Mouse (Mus musculus) heart, postnatal 36 days (tissue): Measurements from ENCODE around the gene Sec31a. TPM values are rescaled to one million over a fixed set of nuclear protein-coding genes. Genes with fewer than 3 reads are reported as not detected.
"Not testable (repeated sequence)": the region's sequence is repeated elsewhere in the genome, so short reads cannot be mapped to it uniquely, and the experiment has no call there.

Experiments used
- DNase-seq, 2 experiments: peaks; one replicate each; pipeline ENCODE4 v3.0.0; 2021 to 2022
- intact Hi-C: fragments of 180-260 bp; cut with DNase I; formaldehyde crosslinking; loops from one replicate; pipeline ENCODE4 v1.15.1; 2025
- total RNA-seq, 2 experiments: library from RNA; stranded (reverse); gene quantifications; 2 replicates each; pipeline ENCODE4 v1.2.3; 2021

Gene Sec31a
- 100 to 1,000 TPM; 109 TPM for total RNA-seq

DNA sequence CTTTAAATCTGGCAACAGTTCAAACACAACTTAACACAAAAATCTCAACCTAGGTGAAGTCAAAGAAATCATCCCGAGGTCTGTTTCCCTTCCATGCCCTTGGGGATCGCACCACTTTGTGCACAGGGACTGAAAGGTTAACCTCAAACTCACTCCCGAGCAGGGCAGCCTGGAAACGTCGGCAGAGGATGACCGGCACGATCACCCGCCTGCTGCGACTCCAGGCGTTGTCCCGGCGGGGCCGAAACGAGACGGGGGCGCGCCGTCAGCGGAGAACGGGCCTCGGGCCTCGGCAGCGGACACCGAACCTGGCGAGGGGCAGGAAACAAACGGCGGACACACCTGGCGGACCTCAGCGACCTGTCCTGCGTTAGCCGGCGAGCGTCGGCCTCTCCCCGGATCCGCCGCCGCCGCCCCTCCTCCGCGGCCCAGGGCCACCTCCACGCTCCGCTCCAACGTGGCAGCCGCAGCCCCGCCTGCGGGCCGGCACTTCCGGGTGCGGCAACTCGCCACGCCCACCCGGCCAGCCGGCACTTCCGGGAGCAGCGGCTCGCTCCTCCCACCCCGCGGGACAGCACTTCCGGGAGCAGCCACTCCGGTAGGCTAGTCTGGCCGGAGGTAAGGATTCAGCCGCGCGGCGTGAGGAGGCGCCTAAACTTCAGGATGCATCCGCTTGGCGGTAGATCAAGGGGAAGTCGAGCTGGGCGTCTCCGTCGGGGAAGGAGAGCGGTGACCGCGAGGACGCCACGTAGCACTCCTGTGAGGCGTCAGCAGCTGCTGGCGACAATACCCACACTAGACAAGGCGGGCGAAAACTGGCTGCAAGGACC lies at the start of gene Sec31a:
Gene Sec31a (minus strand): TSS at position 474 of the 830 bp plus-strand sequence.
- DNase-seq: peak; percentile 97 to 98
- intact Hi-C loops: loop anchor here (1.0 to 5.0 kb wide), 3 partner anchors 13 to 439 kb away; partner anchors contain the start of genes 4930524J08Rik, Cops4 and Hnrnpd

DNA sequence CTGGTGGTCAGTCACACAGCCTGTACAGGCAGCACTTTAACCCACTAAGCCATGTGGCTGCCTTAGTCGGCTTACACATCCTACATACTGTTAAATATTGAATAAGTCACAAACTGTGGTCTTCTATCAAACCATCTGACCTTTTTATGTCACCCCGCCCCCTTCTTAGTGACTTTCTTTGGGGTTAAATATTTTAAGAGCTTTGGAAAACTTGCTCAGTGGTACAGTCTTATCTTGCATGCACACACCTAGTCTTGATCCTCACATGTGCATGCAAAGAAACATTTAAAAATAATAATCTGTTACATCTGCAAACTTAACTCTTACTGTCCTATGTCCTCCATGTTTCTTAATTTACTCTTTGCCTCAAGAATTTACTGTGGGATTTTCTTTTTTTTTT lies 46.3 kb upstream of the Sec31a start:
- DNase-seq: no peak
- intact Hi-C loops: no loop called here

DNA sequence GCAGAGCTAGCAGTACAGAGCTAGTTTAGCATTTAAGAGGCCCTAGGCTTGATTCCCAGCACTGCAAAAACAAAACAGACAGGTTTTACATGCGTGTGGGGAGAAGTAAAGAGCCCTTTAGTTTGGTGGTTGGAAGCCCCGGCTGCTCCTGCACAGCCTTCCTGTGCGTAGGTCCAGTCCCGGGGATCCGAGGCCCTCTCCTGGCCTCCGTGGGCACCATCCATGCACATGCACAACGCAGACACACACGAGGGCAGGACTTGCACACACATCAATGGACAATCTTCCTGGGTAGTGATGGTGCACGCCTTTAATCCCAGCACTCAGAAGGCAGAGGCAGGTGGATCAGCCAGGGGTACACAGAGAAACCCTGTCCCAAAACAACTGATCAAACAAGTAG lies 45.5 kb upstream of the Sec31a start:
- no peak for DNase-seq
- intact Hi-C loops: no loop called here

- no peak for DNase-seq
- intact Hi-C loops: no loop called here
Measured at GRCm38 (mm10) chr5:100459468-100459867, 43.4 kb upstream of the Sec31a start.

DNA sequence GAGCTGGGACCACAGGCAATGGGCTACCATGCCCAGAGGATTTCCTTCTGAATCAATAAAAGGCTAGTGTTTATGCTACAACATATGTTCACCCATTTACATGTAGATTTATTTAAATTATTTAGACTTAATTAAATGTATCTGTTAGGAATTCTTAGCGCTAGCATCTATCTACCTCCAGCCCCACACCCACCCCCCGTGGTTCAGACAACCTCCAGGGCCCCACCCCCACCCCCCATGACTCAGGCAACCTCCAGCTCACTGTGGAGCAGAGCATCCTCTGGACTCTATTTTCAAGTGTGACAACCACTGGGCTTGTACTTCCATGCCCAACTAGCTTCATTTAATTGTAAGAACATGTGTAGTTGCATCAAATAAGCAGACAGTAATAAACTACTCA lies 35.8 kb upstream of the Sec31a start:
- intact Hi-C loops: no loop called here
- no peak for DNase-seq

GRCm38 (mm10) chr5:100438796-100439195 lies 22.8 kb upstream of the Sec31a start:
- no peak for DNase-seq
- intact Hi-C loops: no loop called here

DNA sequence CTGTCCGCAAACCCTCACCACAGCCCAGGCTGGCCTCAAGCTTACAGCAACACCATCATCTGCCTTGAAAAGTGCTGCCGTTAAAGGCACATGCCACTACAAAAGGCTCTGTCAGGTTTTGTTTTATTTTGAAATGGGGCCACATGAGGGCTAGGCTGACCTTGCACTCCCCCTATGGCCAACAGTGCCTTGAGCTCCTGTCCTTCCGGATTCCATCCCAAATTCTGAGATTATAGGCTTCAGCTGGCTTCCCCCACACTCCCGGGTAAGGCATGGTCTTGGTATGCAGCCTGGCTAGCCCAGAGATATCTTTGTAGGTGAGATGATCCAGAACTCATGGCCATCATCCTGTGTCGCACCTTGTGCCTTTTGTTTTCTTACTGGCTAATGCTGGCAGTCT lies 21.9 kb upstream of the Sec31a start:
- DNase-seq: no peak
- intact Hi-C loops: no loop called here

- intact Hi-C loops: no loop called here
Measured at GRCm38 (mm10) chr5:100437086-100437485, 21.1 kb upstream of the Sec31a start.

DNA sequence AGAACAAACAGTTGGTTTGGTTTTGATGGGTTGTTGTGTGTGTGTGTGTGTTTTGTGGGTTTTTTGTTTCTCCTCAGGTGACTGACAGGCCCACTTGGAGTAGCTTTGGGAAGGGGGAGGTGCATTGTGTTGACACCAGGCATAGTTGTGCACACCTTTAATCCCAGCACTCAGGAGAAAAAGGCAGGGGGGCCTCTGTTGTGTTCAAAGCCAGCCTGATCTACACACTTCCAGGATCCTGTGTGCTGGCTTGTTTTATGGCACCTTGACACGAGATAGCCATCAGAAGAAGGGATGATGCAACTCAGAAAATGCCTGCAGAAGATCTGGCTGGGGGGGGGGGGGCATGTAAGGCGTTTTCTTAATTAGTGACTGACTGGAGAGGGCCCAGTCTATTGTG lies 14.9 kb upstream of the Sec31a start:
- DNase-seq: no peak
- intact Hi-C loops: no loop called here

More at GRCm38 (mm10) chr5:100437086-100437485, 21.1 kb upstream of the Sec31a start:
- DNase-seq: no peak

- no peak for DNase-seq
- intact Hi-C loops: no loop called here
Measured at GRCm38 (mm10) chr5:100430076-100430390, 14.0 kb upstream of the Sec31a start.

DNA sequence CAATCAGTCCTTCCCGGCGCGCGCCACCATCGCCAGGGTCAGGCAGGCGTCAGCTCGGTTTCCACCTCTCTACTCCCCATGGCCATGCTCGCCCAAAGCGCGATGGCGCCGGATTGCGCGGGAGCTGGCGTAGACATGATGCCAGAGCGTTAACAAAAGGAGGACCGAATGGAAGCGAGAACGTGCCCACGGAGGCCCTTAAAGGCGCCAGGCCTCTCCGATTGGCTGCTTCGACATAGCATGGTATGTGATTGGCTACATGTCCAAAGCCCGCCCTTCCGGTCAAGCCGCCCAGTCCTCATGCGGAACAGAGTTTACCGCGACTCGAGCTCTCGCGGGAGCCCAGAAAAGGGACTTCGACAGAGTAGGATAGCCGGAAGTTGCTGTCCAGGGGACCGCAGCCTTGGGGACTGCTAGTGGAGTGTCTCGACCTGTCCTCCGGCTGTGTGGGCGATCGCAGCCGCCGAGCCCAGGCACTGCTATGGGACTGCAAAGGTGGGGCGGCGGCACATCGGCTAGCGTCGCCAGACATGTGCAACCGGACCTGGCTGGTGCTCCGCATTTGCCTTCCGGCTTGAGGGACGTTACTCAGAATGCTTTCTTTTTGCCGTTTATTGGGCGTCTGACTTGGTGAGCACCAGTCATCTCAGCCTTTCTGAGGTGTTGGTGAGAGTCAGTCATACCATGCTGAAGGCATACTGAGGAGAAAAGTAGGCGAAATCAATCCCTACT lies 13.5 kb upstream of the Sec31a start:
- peak; percentile 87 to 90 for DNase-seq
- intact Hi-C loops: loop anchor here (1.0 to 10.0 kb wide), 3 partner anchors 13 to 245 kb away; partner anchors contain the start of genes Coq2, Lin54 and Sec31a

GRCm38 (mm10) chr5:100428734-100429343 lies 12.8 kb upstream of the Sec31a start:
- intact Hi-C loops: loop anchor here (1.0 to 10.0 kb wide), 3 partner anchors 13 to 246 kb away; partner anchors contain the start of genes Coq2, Lin54 and Sec31a
- no peak for DNase-seq

DNA sequence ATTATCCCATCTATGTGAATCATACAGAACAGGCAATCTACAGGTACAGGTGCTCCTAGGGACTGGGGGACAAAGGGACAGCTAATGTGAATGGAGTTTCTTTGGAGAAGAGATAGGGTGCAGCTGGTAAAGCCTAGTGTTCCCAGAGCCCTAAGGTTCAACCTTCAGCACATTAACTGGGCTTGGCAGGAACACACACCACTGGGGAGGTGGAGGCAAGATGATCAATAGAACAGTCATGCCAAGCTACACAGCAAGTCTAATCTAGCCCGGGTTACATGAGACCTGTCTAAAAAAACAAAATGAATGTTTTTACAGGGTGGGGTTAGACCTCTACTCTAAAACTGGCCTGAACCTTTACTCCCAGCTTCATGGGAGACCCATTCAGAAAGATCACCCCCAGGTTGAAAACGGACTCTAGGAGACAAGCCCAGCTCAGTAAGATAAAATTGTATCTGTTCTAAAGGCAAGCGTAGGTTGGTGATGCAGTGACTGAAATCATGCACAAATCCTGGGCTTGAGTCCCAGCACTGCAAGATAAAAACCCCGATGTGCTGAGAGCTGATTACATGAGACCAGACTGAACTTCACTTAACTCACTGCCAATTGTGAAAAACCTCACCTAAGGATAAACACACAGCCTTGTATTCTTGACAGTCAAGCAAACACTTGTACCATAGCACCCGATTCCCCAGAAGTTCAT lies 12.1 kb upstream of the Sec31a start:
- no peak for DNase-seq
- intact Hi-C loops: loop anchor here (5.0 to 10.0 kb wide), 2 partner anchors 74 to 247 kb away; partner anchors contain the start of genes Coq2 and Lin54

DNA sequence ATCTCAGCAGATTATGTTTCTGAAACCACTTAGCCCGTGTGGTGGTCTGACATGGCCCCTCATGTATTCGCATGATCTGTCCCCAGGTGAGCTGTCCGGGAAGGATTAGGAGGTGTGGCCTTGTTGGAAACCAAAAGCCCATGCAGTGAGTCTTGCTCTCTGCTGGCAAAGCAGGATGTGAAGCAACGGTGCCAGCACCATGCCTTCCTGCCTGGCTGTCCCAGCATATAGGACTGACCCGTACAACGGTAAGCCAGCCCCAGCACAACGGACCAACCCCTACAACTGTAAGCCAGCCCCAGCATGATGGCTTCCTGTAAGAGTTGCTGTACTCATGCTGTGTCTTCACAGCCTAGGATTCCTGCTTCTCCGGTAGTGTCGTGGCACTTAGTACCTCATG lies 11.2 kb upstream of the Sec31a start:
- intact Hi-C loops: loop anchor here (5.0 to 10.0 kb wide), 2 partner anchors 75 to 248 kb away; partner anchors contain the start of genes Coq2 and Lin54
- DNase-seq: no peak

GRCm38 (mm10) chr5:100425823-100426222 lies 9.8 kb upstream of the Sec31a start:
- intact Hi-C loops: loop anchor here (5.0 to 10.0 kb wide), 2 partner anchors 76 to 249 kb away; partner anchors contain the start of genes Coq2 and Lin54
- not testable (repeated sequence) for DNase-seq

DNA sequence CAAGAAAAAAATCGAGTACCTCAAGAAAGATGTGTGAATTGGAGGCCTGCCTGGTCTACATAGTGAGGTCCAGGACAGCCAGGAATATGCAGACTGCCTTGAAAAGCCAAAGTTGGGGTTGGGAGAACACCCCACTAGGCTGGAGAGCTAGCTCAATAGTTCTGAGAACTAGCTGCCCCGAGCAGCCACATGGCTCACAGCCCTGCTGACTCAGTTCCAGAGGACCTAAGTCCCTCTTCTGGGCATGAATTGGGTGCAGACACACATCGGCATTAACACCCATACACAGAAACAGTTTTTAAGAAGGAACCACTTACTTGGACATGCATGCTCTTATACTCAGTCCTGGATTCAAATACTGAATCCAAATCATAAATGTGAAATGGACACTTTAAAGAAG lies 8.2 kb upstream of the Sec31a start:
- intact Hi-C loops: loop anchor here (10.0 kb wide), 1 partner anchor 251 kb away; the partner anchor contains the start of gene Coq2
- DNase-seq: no peak

GRCm38 (mm10) chr5:100423626-100424025 lies 7.6 kb upstream of the Sec31a start:
- DNase-seq: no peak
- intact Hi-C loops: loop anchor here (10.0 kb wide), 1 partner anchor 251 kb away; the partner anchor contains the start of gene Coq2

GRCm38 (mm10) chr5:100418861-100419260 lies 2.8 kb upstream of the Sec31a start:
- DNase-seq: no peak
- intact Hi-C loops: loop anchor here (5.0 kb wide), 2 partner anchors 98 to 442 kb away; partner anchors contain the start of genes 4930524J08Rik, Cops4 and Hnrnpd

DNA sequence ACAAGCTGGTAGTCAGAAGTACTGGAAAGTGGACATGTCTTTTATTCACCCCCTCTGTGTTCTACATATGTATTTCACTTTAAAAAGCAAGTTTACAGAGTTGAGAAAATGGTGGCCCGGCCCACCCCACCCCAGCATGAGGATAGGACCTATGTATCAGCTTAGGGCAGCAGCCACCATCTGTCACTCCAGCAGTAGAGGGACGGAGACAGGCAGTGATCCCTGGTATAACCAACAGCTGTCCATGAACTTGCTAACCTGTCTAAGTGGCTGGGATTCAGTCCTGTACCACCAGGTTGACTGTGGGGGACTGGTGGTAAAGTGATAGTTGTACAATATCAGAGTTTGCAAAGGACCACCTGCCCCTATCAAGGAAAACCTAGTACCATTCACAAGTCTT lies 2.0 kb upstream of the Sec31a start:
- intact Hi-C loops: loop anchor here (5.0 kb wide), 2 partner anchors 99 to 441 kb away; partner anchors contain the start of genes 4930524J08Rik, Cops4 and Hnrnpd

More for the DNA sequence above, 2.0 kb upstream of the Sec31a start:
- DNase-seq: no peak
